Mouse (Mus musculus) hindbrain, embryonic 12.5 days (tissue): ENCODE results near the gene Plpp4. TPM values are rescaled to one million over a fixed set of nuclear protein-coding genes. Genes with fewer than 3 reads are reported as not detected.

Experiments
- ATAC-seq: fragments of 200-750 bp; cut with Nextera tagmentation; 2 replicates; pipeline ENCODE4 v1.8.0; 2017; ENCODE audit warnings: moderate TSS enrichment; ENCODE audit not compliant: low FRiP score
- H3K27ac ChIP-seq: fragments of 300-500 bp; sonication (generic); 2 replicates; pipeline ENCODE4 v1.5.1; 2016; ENCODE audit warnings: mild to moderate bottlenecking
- H3K27me3 ChIP-seq: fragments of 300-500 bp; sonication (generic); 2 replicates; pipeline ENCODE4 v1.6.1; 2016; ENCODE audit warnings: mild to moderate bottlenecking
- H3K36me3 ChIP-seq: fragments of 300-500 bp; sonication (generic); 2 replicates; pipeline ENCODE4 v1.6.1; 2016; ENCODE audit warnings: mild to moderate bottlenecking
- H3K4me1 ChIP-seq: fragments of 300-500 bp; sonication (generic); 2 replicates; pipeline ENCODE4 v1.6.1; 2016
- H3K4me2 ChIP-seq: fragments of 300-500 bp; sonication (generic); replicated peaks from 2 replicates; pipeline ENCODE4 v1.6.1; 2016; ENCODE audit warnings: mild to moderate bottlenecking
- H3K4me3 ChIP-seq: fragments of 300-500 bp; sonication (generic); 2 replicates; pipeline ENCODE4 v1.5.1; 2016; ENCODE audit warnings: mild to moderate bottlenecking
- H3K9ac ChIP-seq: fragments of 300-500 bp; sonication (generic); 2 replicates; pipeline ENCODE4 v1.6.1; 2016; ENCODE audit warnings: mild to moderate bottlenecking, moderate library complexity
- H3K9me3 ChIP-seq: fragments of 300-500 bp; sonication (generic); replicated peaks from 2 replicates; pipeline ENCODE4 v1.6.1; 2016; ENCODE audit warnings: mild to moderate bottlenecking
- WGBS: fragments of 180-500 bp; shearing (Covaris S2); methylation state at CpG from one replicate; pipeline ENCODE4 v1.1.7; 2016; 5-methylcytosine and 5-hydroxymethylcytosine counted together
- polyA plus RNA-seq: library from polyadenylated mRNA; unstranded; fragments of >200 nt; fragmentation: Nextera tagmentation; extraction: Ambion mirVana; gene quantifications from 2 replicates; pipeline ENCODE4 v1.2.1, GENCODE M21; 2016

The Plpp4 gene
- polyA plus RNA-seq, 1 experiment from 2014 or later = 2.8 TPM

DNA sequence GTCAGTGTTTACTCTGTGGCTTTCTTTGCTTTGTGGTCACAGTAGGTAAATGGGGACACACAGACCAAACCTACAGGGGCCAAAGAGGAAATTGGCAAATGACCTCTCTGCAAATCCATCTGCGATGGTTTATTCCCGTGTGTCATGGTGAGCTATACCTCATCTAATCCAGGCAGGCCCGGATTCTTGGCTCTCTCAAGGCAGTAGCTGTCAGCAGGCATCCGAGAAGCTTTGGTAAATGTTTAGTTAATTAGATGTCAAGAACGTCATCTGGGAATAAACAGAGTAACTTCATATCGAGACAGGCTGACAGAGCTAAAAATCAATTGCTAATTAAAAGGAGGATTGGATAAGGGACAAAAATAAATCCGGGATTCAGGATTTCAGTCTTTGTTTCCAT, 149.2 kb downstream of the Plpp4 start:
- 54% methylated on average over 7 of the region's 7 CpGs for WGBS
- Histone ChIP-seq H3K27me3 (0 out of 2 replicates have a peak, but pooled peaks cover 4% of the 10 kb centered on the region), H3K27ac (no peak overlapping the region), H3K36me3 (no peaks in the 10 kb centered on the region), H3K9ac (no peak overlapping the region), H3K4me2 (no peak overlapping the region), H3K4me1 (peaks cover 53% of the 10 kb centered on the region), H3K4me3 (no peak overlapping the region), H3K9me3 (no peaks in the 10 kb centered on the region)
- ATAC-seq = no peak

DNA sequence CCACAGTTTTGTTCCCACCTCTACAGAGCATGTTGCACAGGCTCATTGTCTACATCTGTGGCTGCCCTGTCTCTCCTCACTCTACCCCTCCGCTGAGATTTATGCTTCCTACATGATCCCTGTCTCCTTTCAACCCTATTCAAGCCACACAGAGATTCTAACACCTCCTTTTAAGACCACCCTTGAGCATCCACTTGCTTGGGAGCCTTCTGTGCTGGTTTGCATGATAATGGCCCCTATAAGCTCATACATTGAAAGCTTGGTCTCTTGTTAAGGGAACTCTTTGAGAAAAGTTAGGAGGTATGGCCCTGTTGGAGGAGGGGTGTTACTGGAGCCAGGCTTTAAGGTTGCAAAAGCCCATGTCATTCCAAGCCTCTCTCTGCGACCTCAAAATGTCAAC, 155.9 kb downstream of the Plpp4 start:
- peaks cover 4% of the 10 kb centered on the region; the same call in 1 of the 2 replicates for H3K27me3 ChIP-seq
- peaks cover 32% of the 10 kb centered on the region for H3K4me1 ChIP-seq
- no peaks in the 10 kb centered on the region for H3K36me3 ChIP-seq
- no peak overlapping the region for H3K27ac ChIP-seq
- no peak overlapping the region for H3K9ac ChIP-seq
- WGBS = 41% methylated on average over 2 of the region's 2 CpGs
- H3K4me3 ChIP-seq = no peak overlapping the region
- no peak for ATAC-seq
- H3K4me2 ChIP-seq = no peak overlapping the region
- no peaks in the 10 kb centered on the region for H3K9me3 ChIP-seq

DNA sequence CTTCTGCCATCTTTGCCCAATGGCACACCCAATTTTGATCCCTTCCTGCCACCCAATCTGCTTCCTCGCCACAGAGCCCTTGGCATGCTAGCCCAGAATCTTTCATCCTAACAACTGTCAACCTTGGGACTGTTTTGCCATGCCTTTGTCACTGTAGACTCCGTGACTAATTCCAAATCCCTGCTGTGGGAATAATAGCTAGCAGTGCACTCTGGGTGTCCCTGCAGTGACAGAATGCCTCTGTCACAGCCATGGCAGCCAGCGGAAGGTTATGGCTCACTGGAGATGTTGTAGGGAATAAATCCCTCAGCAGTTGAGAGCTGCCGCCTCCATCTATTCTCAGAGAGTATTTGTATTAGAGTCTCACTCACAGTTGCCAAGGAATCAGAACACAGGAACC, 158.3 kb downstream of the Plpp4 start:
- H3K4me1 ChIP-seq = peaks cover 12% of the 10 kb centered on the region; the same call in 1 of the 2 replicates
- no peaks in the 10 kb centered on the region for H3K9me3 ChIP-seq
- ATAC-seq = peak; percentile 79
- no peak overlapping the region for H3K9ac ChIP-seq
- H3K36me3 ChIP-seq = no peaks in the 10 kb centered on the region
- 29% methylated on average over 4 of the region's 4 CpGs for WGBS
- peak overlapping the region; percentile 60 for H3K27ac ChIP-seq
- H3K27me3 ChIP-seq = peaks cover 4% of the 10 kb centered on the region; the same call in 1 of the 2 replicates
- no peak overlapping the region for H3K4me3 ChIP-seq
- H3K4me2 ChIP-seq = no peak overlapping the region

DNA sequence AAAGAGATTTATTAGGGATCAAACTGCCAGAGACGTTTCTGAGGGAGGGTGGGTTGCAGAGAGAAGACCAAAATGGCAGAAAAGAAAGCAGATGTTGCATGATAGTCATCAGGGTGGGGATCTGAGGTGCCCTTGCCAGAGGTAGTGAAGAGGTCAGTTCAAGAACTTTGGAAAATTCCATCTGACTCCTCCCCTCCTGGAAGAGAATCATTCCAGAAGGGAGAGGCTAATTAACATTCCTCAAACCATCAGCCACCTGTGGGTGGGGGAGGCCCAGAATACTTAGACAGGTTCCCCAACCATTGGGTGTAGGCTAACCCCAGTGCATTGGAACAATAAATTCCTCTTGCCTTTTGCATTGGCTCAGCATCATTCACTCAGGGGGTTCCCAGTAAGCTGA, 164.3 kb downstream of the Plpp4 start:
- Histone ChIP-seq H3K36me3 (no peaks in the 10 kb centered on the region), H3K4me2 (no peak overlapping the region), H3K4me1 (no peaks in the 10 kb centered on the region), H3K9me3 (no peaks in the 10 kb centered on the region), H3K4me3 (no peak overlapping the region), H3K27me3 (no peaks in the 10 kb centered on the region), H3K27ac (no peak overlapping the region), H3K9ac (no peak overlapping the region)
- WGBS = 61% methylated on average over 1 of the region's 1 CpGs
- no peak for ATAC-seq

DNA sequence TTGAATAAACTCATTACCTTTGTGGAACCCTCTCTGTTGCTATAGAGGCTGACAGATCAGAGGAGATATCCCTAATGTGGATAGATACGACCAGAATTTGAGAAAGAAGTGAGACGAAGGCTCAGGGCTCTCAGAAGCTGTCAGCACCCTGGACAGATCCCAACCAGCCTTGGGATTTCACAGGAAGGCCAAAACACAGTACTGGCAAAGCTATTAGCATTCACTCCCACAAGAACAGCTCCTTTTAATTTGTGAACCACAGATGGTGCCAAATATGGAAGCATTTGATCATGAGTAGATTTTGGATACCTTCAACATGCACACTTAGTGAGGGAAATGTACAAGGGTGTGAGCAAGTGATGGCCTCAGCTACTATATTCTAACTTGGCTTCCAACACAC, 168.7 kb downstream of the Plpp4 start:
- no peaks in the 10 kb centered on the region for H3K9me3 ChIP-seq
- H3K4me1 ChIP-seq = no peaks in the 10 kb centered on the region
- H3K36me3 ChIP-seq = no peaks in the 10 kb centered on the region
- H3K27ac ChIP-seq = no peak overlapping the region
- no peaks in the 10 kb centered on the region for H3K27me3 ChIP-seq
- WGBS = 29% methylated on average over 2 of the region's 2 CpGs
- no peak overlapping the region for H3K9ac ChIP-seq
- H3K4me2 ChIP-seq = no peak overlapping the region
- no peak overlapping the region for H3K4me3 ChIP-seq
- ATAC-seq = no peak

- H3K27me3 ChIP-seq = no peaks in the 10 kb centered on the region
- no peaks in the 10 kb centered on the region for H3K4me1 ChIP-seq
- no peaks in the 10 kb centered on the region for H3K9me3 ChIP-seq
- no peak for ATAC-seq
- H3K36me3 ChIP-seq = no peaks in the 10 kb centered on the region
- H3K4me2 ChIP-seq = no peak overlapping the region
- H3K27ac ChIP-seq = no peak overlapping the region
- no peak overlapping the region for H3K4me3 ChIP-seq
- no peak overlapping the region for H3K9ac ChIP-seq
- 50% methylated on average over 4 of the region's 4 CpGs for WGBS
Measured at GRCm38 (mm10) chr7:129428794-129429193, 172.0 kb downstream of the Plpp4 start.

GRCm38 (mm10) chr7:129429903-129430302, 173.1 kb downstream of the Plpp4 start:
- Histone ChIP-seq H3K27ac (no peak overlapping the region), H3K27me3 (no peaks in the 10 kb centered on the region), H3K4me2 (no peak overlapping the region), H3K9ac (no peak overlapping the region), H3K4me1 (no peaks in the 10 kb centered on the region), H3K36me3 (no peaks in the 10 kb centered on the region), H3K9me3 (no peaks in the 10 kb centered on the region), H3K4me3 (no peak overlapping the region)
- ATAC-seq = no peak
- 46% methylated on average over 3 of the region's 3 CpGs for WGBS
